14 mouse cellular contexts compared by ENCODE assay signal in genomic region chr9:64830092-64830618, GRCm38 (mm10). TPM values are rescaled to one million over a fixed set of nuclear protein-coding genes. Genes with fewer than 3 reads are reported as not detected.
DNase-seq lines count a peak whose midpoint lies in the region; ATAC-seq and TF ChIP-seq lines count a peak whose summit lies in the region.
"Had no signal": no experiment of that assay in that cellular context is flagged by ENCODE, and none has a peak within 500 bp of the region (broad histone marks: within the 10 kb centered on the region; RNA-seq: fewer than 3 reads in every experiment).

No protein-coding gene starts in this region.

- peak overlapping the region; percentile 7 to 53; a peak in 3 of 4 replicates for H3K4me3 ChIP-seq in MEL (ENCODE audit: control insufficient read depth in 1 of 2, insufficient read depth in 1 of 2, low read depth in 2 of 2, low read length in 2 of 2)
- no peak overlapping the region for H3K4me3 ChIP-seq in liver, adult 2 months (ENCODE audit: insufficient read depth, low read depth, low read length)
- no peak overlapping the region for H3K4me3 ChIP-seq in hindbrain, postnatal 0 days (ENCODE audit: low read length)
- H3K4me3 ChIP-seq: erythroblast, embryonic 14.5 days; heart, embryonic 13.5 days; limb, embryonic 12.5 days; midbrain, embryonic 15.5 days had no signal

- no peaks in the 10 kb centered on the region for H3K9me3 ChIP-seq in MEL (replicated peaks; ENCODE audit: insufficient read depth, low read length)
- H3K9me3 ChIP-seq in hindbrain, postnatal 0 days (ENCODE audit: low read length) = no peaks in the 10 kb centered on the region
- H3K9me3 ChIP-seq: heart, embryonic 13.5 days; limb, embryonic 12.5 days; midbrain, embryonic 15.5 days had no signal

- TF ChIP-seq RAD21 in MEL (IDR thresholded peaks at IDR 0.05; ENCODE audit: low read depth, low read length) = no peak

- no peak for TF ChIP-seq CTCF in MEL (IDR thresholded peaks at IDR 0.05 in 2 of 3, conservative IDR thresholded peaks at IDR 0.05 in 1 of 3; ENCODE audit: control insufficient read depth in 1 of 3, insufficient read depth in 1 of 3, low read depth in 2 of 3, low read length in 3 of 3, poor library complexity in 1 of 3, severe bottlenecking in 1 of 3)
- TF ChIP-seq CTCF in liver, adult 2 months (IDR thresholded peaks at IDR 0.05; ENCODE audit: low read depth, low read length) = no peak
- no peak for TF ChIP-seq CTCF in hindbrain, postnatal 0 days (IDR thresholded peaks at IDR 0.05; ENCODE audit: low read depth)

- peaks cover 23% of the 10 kb centered on the region for H3K79me2 ChIP-seq in MEL (ENCODE audit: control insufficient read depth, insufficient read depth, low read length, poor library complexity)
- H3K79me2 ChIP-seq in liver, adult 2 months (ENCODE audit: control insufficient read depth, insufficient read depth, low read length) = peaks cover 6% of the 10 kb centered on the region; the same call in 1 of the 2 replicates

- peak; percentile 35 for DNase-seq in layer of hippocampus, adult 9-11 months
- no peak for DNase-seq in layer of hippocampus, postnatal 25 days (ENCODE audit: extremely low spot score in 1 of 2, low spot score in 1 of 2)
- DNase-seq in MEL (ENCODE audit: low read depth, low spot score) = peak; percentile 97
- peak; percentile 31 for DNase-seq in liver, adult 2 months (ENCODE audit: extremely low read depth, low read depth, low spot score)
- DNase-seq in monocyte, adult 2 months (ENCODE audit: low read depth in 1 of 2, low spot score in 2 of 2) = peak; percentile 20 to 36
- DNase-seq in hindbrain, postnatal 0 days (ENCODE audit: low spot score) = no peak
- no peak for DNase-seq in gastrocnemius, postnatal 14 days
- DNase-seq: cerebellum, postnatal 25 days; right cerebral cortex, postnatal 4 days had no signal

- H3K27ac ChIP-seq in MEL (ENCODE audit: control insufficient read depth, low read depth, low read length) = peak overlapping the region; percentile 100
- no peak overlapping the region for H3K27ac ChIP-seq in liver, adult 2 months (replicated peaks; ENCODE audit: insufficient read depth, low read depth, low read length)
- no peak overlapping the region for H3K27ac ChIP-seq in hindbrain, postnatal 0 days
- H3K27ac ChIP-seq: heart, embryonic 13.5 days; limb, embryonic 12.5 days; midbrain, embryonic 15.5 days had no signal

- H3K27me3 ChIP-seq in MEL (ENCODE audit: control insufficient read depth in 1 of 2, insufficient read depth in 2 of 2, low read length in 2 of 2) = no peaks in the 10 kb centered on the region
- H3K27me3 ChIP-seq in liver, adult 2 months (ENCODE audit: control insufficient read depth, insufficient read depth, low read length) = no peaks in the 10 kb centered on the region
- H3K27me3 ChIP-seq in hindbrain, postnatal 0 days (ENCODE audit: insufficient read depth, low read length) = no peaks in the 10 kb centered on the region
- H3K27me3 ChIP-seq: heart, embryonic 13.5 days; limb, embryonic 12.5 days; midbrain, embryonic 15.5 days had no signal

- peak overlapping the region; percentile 72 for H3K9ac ChIP-seq in MEL (ENCODE audit: control insufficient read depth, low read depth, low read length, poor library complexity, severe bottlenecking)
- H3K9ac ChIP-seq in liver, adult 2 months (ENCODE audit: low read depth, low read length) = no peak overlapping the region
- H3K9ac ChIP-seq in hindbrain, postnatal 0 days (replicated peaks; ENCODE audit: low read length) = no peak overlapping the region
- H3K9ac ChIP-seq: heart, embryonic 13.5 days; limb, embryonic 12.5 days; midbrain, embryonic 15.5 days had no signal

- peak in 1 of 2 experiments; percentile 58; a peak in 2 of 4 replicates for TF ChIP-seq POLR2A in MEL (IDR thresholded peaks at IDR 0.05; ENCODE audit: control insufficient read depth in 1 of 2, insufficient read depth in 1 of 2, low read depth in 1 of 2, low read length in 2 of 2, poor library complexity in 1 of 2)
- TF ChIP-seq POLR2A in liver, adult 2 months (IDR thresholded peaks at IDR 0.05; ENCODE audit: extremely low read depth, insufficient read depth, low read length) = no peak

- no peak for ATAC-seq in activated CD4-positive, CD25-positive, alpha-beta regulatory T cell, adult 4 months
- no peak for ATAC-seq in hindbrain, postnatal 0 days
- ATAC-seq: midbrain, embryonic 15.5 days had no signal

- intact Hi-C loops in gastrocnemius, postnatal 14 days (cut with DNase I; ENCODE audit: low total_unique reads) = no loop called here

- H3K36me3 ChIP-seq in MEL (ENCODE audit: control insufficient read depth in 1 of 2, insufficient read depth in 2 of 2, low read length in 2 of 2) = peaks cover 0 to 67% of the 10 kb centered on the region in 2 experiments; a peak in 3 of 4 replicates
- no peaks in the 10 kb centered on the region; the same call in 1 of the 2 replicates for H3K36me3 ChIP-seq in liver, adult 2 months (ENCODE audit: control insufficient read depth, insufficient read depth, low read length)
- no peaks in the 10 kb centered on the region for H3K36me3 ChIP-seq in hindbrain, postnatal 0 days (ENCODE audit: insufficient read depth, low read length)
- H3K36me3 ChIP-seq: heart, embryonic 13.5 days; limb, embryonic 12.5 days; midbrain, embryonic 15.5 days had no signal

- 75% methylated on average over 6 of the region's 6 CpGs for WGBS in liver, adult 2 months
- WGBS in hindbrain, postnatal 0 days = 81% methylated on average over 6 of the region's 6 CpGs

- H3K4me1 ChIP-seq in MEL (ENCODE audit: control insufficient read depth in 1 of 2, insufficient read depth in 2 of 2, low read length in 2 of 2) = peaks cover 36 to 38% of the 10 kb centered on the region in 2 experiments
- peaks cover 3% of the 10 kb centered on the region for H3K4me1 ChIP-seq in liver, adult 2 months (ENCODE audit: control insufficient read depth, insufficient read depth, low read length)
- no peaks in the 10 kb centered on the region for H3K4me1 ChIP-seq in hindbrain, postnatal 0 days (ENCODE audit: insufficient read depth, low read length)
- H3K4me1 ChIP-seq: limb, embryonic 12.5 days; midbrain, embryonic 15.5 days had no signal

- H3K4me2 ChIP-seq in hindbrain, postnatal 0 days (ENCODE audit: low read depth, low read length) = no peak overlapping the region
- H3K4me2 ChIP-seq: heart, embryonic 13.5 days; limb, embryonic 12.5 days; midbrain, embryonic 15.5 days had no signal

- peak; percentile 91 to 95 for TF ChIP-seq EP300 in MEL (IDR thresholded peaks at IDR 0.05; ENCODE audit: low read depth in 1 of 2, low read length in 2 of 2)

TF ChIP-seq in MEL, 35 proteins besides CTCF, POLR2A, EP300 and RAD21:
- TF ChIP-seq CHD1 (IDR thresholded peaks at IDR 0.05; ENCODE audit: low read depth, low read length) (peak; percentile 40; the same call in 1 of the 2 replicates), KAT2A (conservative IDR thresholded peaks at IDR 0.05; ENCODE audit: low read depth, low read length) (no peak), MYB (IDR thresholded peaks at IDR 0.05; ENCODE audit: low read depth, low read length) (peak; percentile 84), RCOR1 (IDR thresholded peaks at IDR 0.05; ENCODE audit: low read depth, low read length) (peak; percentile 48), ELF1 (IDR thresholded peaks at IDR 0.05; ENCODE audit: low read depth, low read length) (no peak), TAL1 (IDR thresholded peaks at IDR 0.05; ENCODE audit: low read length) (peak; percentile 95), JUND (IDR thresholded peaks at IDR 0.05; ENCODE audit: low read depth, low read length) (peak; percentile 51; the same call in 1 of the 2 replicates), POLR2AphosphoS2 (IDR thresholded peaks at IDR 0.05; ENCODE audit: low read length) (0 out of 2 replicates have a peak, but pooled peaks have one; percentile 3), BHLHE40 (IDR thresholded peaks at IDR 0.05; ENCODE audit: borderline replicate concordance, low read depth, low read length) (peak; percentile 98), TBP (IDR thresholded peaks at IDR 0.05; ENCODE audit: low read depth, low read length) (peak; percentile 74; the same call in 1 of the 2 replicates), SIN3A (IDR thresholded peaks at IDR 0.05; ENCODE audit: low read length) (peak; percentile 90), MAZ (IDR thresholded peaks at IDR 0.05; ENCODE audit: low read depth, low read length) (peak; percentile 63), ZKSCAN1 (IDR thresholded peaks at IDR 0.05; ENCODE audit: low read depth, low read length) (no peak), NELFE (IDR thresholded peaks at IDR 0.05; ENCODE audit: low read depth, low read length) (no peak), ETS1 (IDR thresholded peaks at IDR 0.05; ENCODE audit: low read depth, low read length) (peak; percentile 82), CHD2 (IDR thresholded peaks at IDR 0.05; ENCODE audit: low read length) (peak; percentile 35; the same call in 1 of the 2 replicates), MXI1 (IDR thresholded peaks at IDR 0.05; ENCODE audit: low read depth, low read length) (peak; percentile 82), MYC (IDR thresholded peaks at IDR 0.05; ENCODE audit: low read depth, low read length) (peak; percentile 87), HCFC1 (IDR thresholded peaks at IDR 0.05; ENCODE audit: low read depth, low read length) (peak; percentile 21; the same call in 1 of the 2 replicates), USF1 (IDR thresholded peaks at IDR 0.05; ENCODE audit: low read depth, low read length) (no peak), TCF12 (IDR thresholded peaks at IDR 0.05; ENCODE audit: low read depth, low read length) (peak; percentile 94), GATA1 (IDR thresholded peaks at IDR 0.05; ENCODE audit: low read depth, low read length) (peak; percentile 91), MAX (IDR thresholded peaks at IDR 0.05; ENCODE audit: low read length) (peak; percentile 66; the same call in 1 of the 2 replicates)

RNA-seq across cellular contexts. Expression of gene Dennd4a, which starts 19.0 kb away (rescaled TPM):
- total RNA-seq in layer of hippocampus, postnatal 25 days (2021) = 10 to 100 TPM; 37.2 to 43.1 TPM
- total RNA-seq in MEL (2012; rRNA removed) = 7.7 and 12.1 TPM in 2 replicates
- 10 to 100 TPM; 24.9 to 74.8 TPM for polyA plus RNA-seq in MEL (2012; ENCODE audit: insufficient read depth in 1 of 2, insufficient read length in 2 of 2, low read depth in 1 of 2, low replicate concordance in 2 of 2, missing spikeins in 1 of 2)
- total RNA-seq in liver, adult 2 months (2014; rRNA removed) = 17.1 and 22.4 TPM in 2 replicates
- polyA plus RNA-seq in liver, adult 2 months (2012; rRNA removed) = 7.0 and 8.0 TPM in 2 replicates
- 10 to 100 TPM; 16.9 to 19.3 TPM for polyA plus RNA-seq in activated CD4-positive, CD25-positive, alpha-beta regulatory T cell, adult 4 months (2017; shearing (Covaris generic))
- total RNA-seq in hindbrain, postnatal 0 days (2014; rRNA removed) = 15.4 and 17.6 TPM in 2 replicates
- polyA plus RNA-seq in hindbrain, postnatal 0 days (2015; fragmentation: Nextera tagmentation; extraction: Ambion mirVana) = 7.0 and 8.8 TPM in 2 replicates
- total RNA-seq in gastrocnemius, postnatal 14 days (2021) = 1 to 10 TPM; 5.0 to 6.4 TPM

Comparison
In these comparisons a context has a peak if more than half of its experiments do, and no peak if none do; other contexts are left out.
1. DNase-seq: peak in layer of hippocampus, adult 9-11 months (single experiment), MEL (single experiment), liver, adult 2 months (single experiment) and monocyte, adult 2 months (2 of 2); none in layer of hippocampus, postnatal 25 days (0 of 2), hindbrain, postnatal 0 days (single experiment) and gastrocnemius, postnatal 14 days (single experiment).
2. H3K4me3 ChIP-seq: peak in MEL (2 of 2); none in liver, adult 2 months (single experiment) and hindbrain, postnatal 0 days (single experiment).